Mouse (Mus musculus) left cerebral cortex, adult 6 months (tissue): Measurements from ENCODE around the gene Olfr1066. TPM values are rescaled to one million over a fixed set of nuclear protein-coding genes. Genes with fewer than 3 reads are reported as not detected.

Experiments used
- long read RNA-seq, 2 experiments: library from polyadenylated mRNA; unstranded; transcript quantifications; one replicate each; pipeline ENCODE4 v2.0.0; 2019 to 2020
- polyA plus RNA-seq: library from polyadenylated mRNA; unstranded; fragments of <200 nt; fragmentation: Nextera tagmentation; gene quantifications from 2 replicates; pipeline ENCODE4 v1.2.3, GENCODE M21; 2021

Olfr1066 gene
- polyA plus RNA-seq: not detected in 2 replicates
- long read RNA-seq, experiment 1: 0 reads
- long read RNA-seq, experiment 2: 0 reads

DNA sequence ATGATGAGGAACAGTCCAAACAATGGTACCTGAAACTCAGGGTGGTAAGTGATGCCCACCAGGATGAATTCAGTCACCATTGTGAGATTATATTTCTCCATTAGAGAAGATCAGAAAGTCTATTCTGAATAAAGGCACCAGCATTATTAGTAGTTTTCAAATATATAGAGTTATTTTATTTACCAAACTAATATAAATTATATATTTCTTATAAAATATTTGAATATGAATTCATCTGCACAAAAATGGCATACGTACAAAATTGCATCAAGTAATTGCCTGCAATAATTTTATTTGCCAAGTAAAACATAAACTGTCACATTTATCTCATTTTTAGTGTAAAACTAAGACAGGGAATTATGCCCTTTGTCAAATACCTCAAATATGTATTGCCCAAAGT lies at the start of gene Olfr1066:
TSS of gene Olfr1066 (minus strand) at position 101 of the 400 bp plus-strand sequence.

DNA sequence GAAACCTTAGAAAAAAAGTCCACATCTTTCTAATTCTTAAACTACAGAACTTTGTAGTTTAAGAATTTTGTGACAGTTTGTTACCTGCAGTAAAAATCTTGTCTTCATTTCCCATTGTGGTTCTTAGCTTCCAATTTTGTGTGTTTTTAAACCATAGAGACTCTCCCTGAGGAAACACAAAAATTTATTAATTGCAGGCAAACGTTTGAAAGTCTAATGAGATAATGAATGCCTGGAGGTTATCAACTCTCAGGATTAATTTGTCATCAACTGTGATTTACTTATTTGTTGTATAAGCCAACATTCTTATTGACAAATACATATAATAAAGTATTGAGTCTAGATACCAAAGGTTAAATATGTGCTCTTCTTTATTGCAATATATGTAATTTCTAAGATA lies 31.2 kb upstream of the Olfr1066 start, which contains the start of gene Olfr228:
TSS of gene Olfr228 (minus strand) at position 101 of the 400 bp plus-strand sequence.

DNA sequence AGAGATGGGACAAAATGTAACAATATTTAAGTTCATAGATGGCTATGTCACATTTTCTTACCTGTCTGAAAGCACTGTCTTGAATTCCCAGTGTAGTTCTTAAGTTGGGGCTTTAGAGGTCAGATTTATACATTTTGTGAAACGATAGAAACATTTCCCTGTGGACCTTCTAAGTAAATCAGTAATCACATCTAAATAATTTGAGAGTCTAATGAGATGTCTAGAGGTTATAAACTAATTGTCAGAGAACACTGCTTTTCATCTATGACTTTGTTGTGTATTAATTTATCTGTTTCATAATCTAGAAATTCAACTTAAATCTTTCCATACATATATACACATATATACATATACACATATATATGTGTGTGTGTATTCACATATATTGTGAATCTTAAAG lies 5.6 kb downstream of the Olfr1066 start, which contains the start of gene Olfr1065:
TSS of gene Olfr1065 (minus strand) at position 101 of the 400 bp plus-strand sequence.

DNA sequence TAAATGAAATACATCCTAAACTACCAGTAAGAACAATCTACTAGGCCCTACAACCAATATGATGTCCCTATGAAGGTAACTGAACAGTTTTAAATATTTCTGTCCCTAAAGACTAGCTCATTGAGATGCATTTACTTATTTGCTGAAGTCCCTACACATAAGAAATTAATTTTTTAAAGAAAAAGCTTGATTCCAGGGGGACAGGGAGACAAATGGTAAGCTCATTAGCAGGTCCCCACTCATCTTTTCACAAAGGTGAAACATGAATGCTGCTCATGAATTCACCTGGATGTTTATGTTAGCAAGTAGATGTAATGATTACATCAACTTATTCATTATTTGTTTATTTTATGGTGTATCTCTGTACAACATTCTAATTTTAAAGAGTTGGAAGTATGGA lies 29.4 kb downstream of the Olfr1066 start, which contains the start of gene Olfr1062:
TSS of gene Olfr1062 (minus strand) at position 101 of the 400 bp plus-strand sequence.

DNA sequence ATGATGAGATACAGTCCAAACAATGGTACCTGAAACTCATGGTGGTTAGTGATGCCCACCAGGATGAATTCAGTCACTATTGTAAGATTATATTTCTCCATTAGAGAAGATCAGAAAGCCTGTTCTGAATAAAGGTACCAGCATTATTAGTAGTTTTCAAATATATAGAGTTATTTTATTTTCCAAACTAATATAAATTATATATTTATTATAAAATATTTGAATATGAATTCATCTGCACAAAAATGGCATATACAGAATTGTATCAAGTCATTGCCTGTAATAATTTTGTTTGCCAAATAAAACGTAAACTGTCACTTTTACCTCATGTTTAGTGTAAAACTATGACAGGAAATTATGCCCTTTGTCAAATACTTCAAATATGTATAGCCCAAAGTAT lies 42.1 kb downstream of the Olfr1066 start, which contains the start of gene Olfr1061:
TSS of gene Olfr1061 (minus strand) at position 101 of the 400 bp plus-strand sequence.

Other genes with a start within 250 kb of the Olfr1066 start
- gene Olfr1046, start 237.0 kb downstream of the Olfr1066 start, polyA plus RNA-seq: not detected in 2 replicates
- not detected in 2 replicates for gene Olfr1047, start 224.9 kb downstream of the Olfr1066 start, polyA plus RNA-seq
- gene Olfr1048, start 216.0 kb downstream of the Olfr1066 start, polyA plus RNA-seq: not detected in 2 replicates
- gene Olfr1049, start 197.9 kb downstream of the Olfr1066 start, polyA plus RNA-seq: not detected in 2 replicates
- gene Olfr1051, start 177.2 kb downstream of the Olfr1066 start, polyA plus RNA-seq: not detected in 2 replicates
- gene Olfr1052, start 163.8 kb downstream of the Olfr1066 start, polyA plus RNA-seq: not detected in 2 replicates
- gene Olfr1053, start 141.0 kb downstream of the Olfr1066 start, polyA plus RNA-seq: not detected in 2 replicates
- not detected in 2 replicates for gene Olfr1054, start 120.8 kb downstream of the Olfr1066 start, polyA plus RNA-seq
- not detected in 2 replicates for gene Olfr1055, start 106.0 kb downstream of the Olfr1066 start, polyA plus RNA-seq
- gene Olfr1056, start 93.8 kb downstream of the Olfr1066 start, polyA plus RNA-seq: not detected in 2 replicates
- not detected in 2 replicates for gene Olfr1057, start 77.9 kb downstream of the Olfr1066 start, polyA plus RNA-seq
- not detected in 2 replicates for gene Olfr1058, start 67.7 kb downstream of the Olfr1066 start, polyA plus RNA-seq
- gene Olfr1061, start 42.2 kb downstream of the Olfr1066 start, polyA plus RNA-seq: not detected in 2 replicates
- gene Olfr1062, start 29.5 kb downstream of the Olfr1066 start, polyA plus RNA-seq: not detected in 2 replicates
- gene Olfr1065, start 5.7 kb downstream of the Olfr1066 start, polyA plus RNA-seq: not detected in 2 replicates
- not detected in 2 replicates for gene Olfr228, start 31.1 kb upstream of the Olfr1066 start, polyA plus RNA-seq
- gene Olfr1076, start 52.2 kb upstream of the Olfr1066 start, polyA plus RNA-seq: not detected in 2 replicates
- gene Olfr1079, start 86.2 kb upstream of the Olfr1066 start, polyA plus RNA-seq: not detected in 2 replicates
- not detected in 2 replicates for gene Olfr1080, start 102.0 kb upstream of the Olfr1066 start, polyA plus RNA-seq
- gene Olfr1082, start 142.7 kb upstream of the Olfr1066 start, polyA plus RNA-seq: not detected in 2 replicates
- gene Olfr1084, start 183.5 kb upstream of the Olfr1066 start, polyA plus RNA-seq: not detected in 2 replicates
- gene Olfr1085, start 205.8 kb upstream of the Olfr1066 start, polyA plus RNA-seq: not detected in 2 replicates
- gene Olfr1086, start 223.8 kb upstream of the Olfr1066 start, polyA plus RNA-seq: not detected in 2 replicates
- gene Olfr1087, start 242.1 kb upstream of the Olfr1066 start, polyA plus RNA-seq: not detected in 2 replicates